ENCODE assay signal across 14 mouse cellular contexts in the genomic region with DNA sequence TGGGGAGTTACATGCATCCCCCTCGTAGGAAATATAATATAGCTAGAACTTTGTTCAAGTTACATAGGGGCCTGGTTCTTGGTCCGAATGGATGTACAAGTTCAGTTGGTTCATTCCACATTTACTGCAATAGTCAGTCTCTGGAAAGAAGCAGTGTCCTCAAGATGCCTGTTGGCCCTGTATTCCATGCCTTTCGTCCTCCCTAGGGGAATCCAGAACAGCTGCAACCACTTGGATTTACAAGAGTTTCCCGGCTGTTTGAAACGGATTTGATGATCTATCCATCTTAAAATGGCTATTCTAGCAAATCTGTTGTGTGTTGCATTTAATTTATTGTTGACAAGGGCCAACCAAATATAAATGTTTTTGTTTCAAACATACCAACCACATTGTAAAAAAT. TPM values are rescaled to one million over a fixed set of nuclear protein-coding genes. Genes with fewer than 3 reads are reported as not detected.
DNase-seq lines count a peak whose midpoint lies in the region; ATAC-seq lines count a peak whose summit lies in the region.
"Had no signal": no experiment of that assay in that cellular context is flagged by ENCODE, and none has a peak within 500 bp of the region (broad histone marks: within the 10 kb centered on the region; RNA-seq: fewer than 3 reads in every experiment).

No protein-coding gene starts in this region.

- H3K9ac ChIP-seq in embryonic facial prominence, embryonic 11.5 days (replicated peaks; ENCODE audit: low read length) = no peak overlapping the region
- no peak overlapping the region for H3K9ac ChIP-seq in limb, embryonic 11.5 days (ENCODE audit: low read length)
- no peak overlapping the region for H3K9ac ChIP-seq in midbrain, embryonic 15.5 days
- H3K9ac ChIP-seq: neural tube, embryonic 12.5 days had no signal

- H3K4me3 ChIP-seq in embryonic facial prominence, embryonic 11.5 days (ENCODE audit: low read depth, low read length) = no peak overlapping the region
- no peak overlapping the region for H3K4me3 ChIP-seq in embryonic facial prominence, embryonic 10.5 days
- H3K4me3 ChIP-seq in limb, embryonic 11.5 days (ENCODE audit: low read depth, low read length) = no peak overlapping the region
- no peak overlapping the region for H3K4me3 ChIP-seq in midbrain, embryonic 15.5 days
- no peak overlapping the region for H3K4me3 ChIP-seq in hindbrain, embryonic 10.5 days
- H3K4me3 ChIP-seq: megakaryocyte, embryonic 14.5 days; neural tube, embryonic 12.5 days had no signal

- peak; percentile 10 for DNase-seq in embryonic facial prominence, embryonic 11.5 days (ENCODE audit: low spot score)
- DNase-seq in embryonic facial prominence, embryonic 10.5 days (ENCODE audit: low spot score) = no peak
- peak; percentile 32 for DNase-seq in NIH3T3 (ENCODE audit: low read depth)
- DNase-seq in heart, postnatal 36 days = peak; percentile 36 to 41
- peak; percentile 61 for DNase-seq in limb, embryonic 11.5 days (ENCODE audit: low spot score)
- no peak for DNase-seq in thymus, postnatal 10 days (ENCODE audit: low spot score in 2 of 2)
- no peak for DNase-seq in hindbrain, embryonic 10.5 days (ENCODE audit: low spot score)
- DNase-seq: adrenal gland, postnatal 10 days had no signal

- WGBS in embryonic facial prominence, embryonic 11.5 days = 72% methylated on average over 5 of the region's 5 CpGs
- WGBS in embryonic facial prominence, embryonic 10.5 days = 72% methylated on average over 5 of the region's 5 CpGs
- 27% methylated on average over 5 of the region's 5 CpGs for WGBS in limb, embryonic 11.5 days
- 87% methylated on average over 5 of the region's 5 CpGs for WGBS in midbrain, embryonic 15.5 days
- 79% methylated on average over 5 of the region's 5 CpGs for WGBS in hindbrain, embryonic 10.5 days

- no peak for ATAC-seq in embryonic facial prominence, embryonic 11.5 days (replicated peaks; ENCODE audit: insufficient number of reproducible peaks, low FRiP score, low TSS enrichment, low read depth)
- ATAC-seq in limb, embryonic 11.5 days (ENCODE audit: insufficient number of reproducible peaks, low FRiP score, low TSS enrichment, low read depth) = no peak
- no peak for ATAC-seq in midbrain, embryonic 15.5 days (replicated peaks)
- ATAC-seq: inflammation-experienced regulatory T-cells, adult 6 months had no signal

- no peaks in the 10 kb centered on the region for H3K9me3 ChIP-seq in embryonic facial prominence, embryonic 11.5 days (replicated peaks; ENCODE audit: control insufficient read depth, low read length)
- H3K9me3 ChIP-seq in embryonic facial prominence, embryonic 10.5 days = no peaks in the 10 kb centered on the region
- no peaks in the 10 kb centered on the region for H3K9me3 ChIP-seq in limb, embryonic 11.5 days (ENCODE audit: control insufficient read depth, low read length)
- no peaks in the 10 kb centered on the region for H3K9me3 ChIP-seq in midbrain, embryonic 15.5 days
- no peaks in the 10 kb centered on the region for H3K9me3 ChIP-seq in hindbrain, embryonic 10.5 days
- H3K9me3 ChIP-seq: megakaryocyte, embryonic 14.5 days; neural tube, embryonic 12.5 days had no signal

- H3K36me3 ChIP-seq in embryonic facial prominence, embryonic 11.5 days (replicated peaks; ENCODE audit: control insufficient read depth, insufficient read depth, low read depth, low read length) = no peaks in the 10 kb centered on the region
- H3K36me3 ChIP-seq in embryonic facial prominence, embryonic 10.5 days (replicated peaks) = no peaks in the 10 kb centered on the region; the same call in 1 of the 2 replicates
- no peaks in the 10 kb centered on the region for H3K36me3 ChIP-seq in limb, embryonic 11.5 days (ENCODE audit: control insufficient read depth, insufficient read depth, low read length)
- no peaks in the 10 kb centered on the region for H3K36me3 ChIP-seq in midbrain, embryonic 15.5 days (replicated peaks)
- no peaks in the 10 kb centered on the region for H3K36me3 ChIP-seq in hindbrain, embryonic 10.5 days
- H3K36me3 ChIP-seq: neural tube, embryonic 12.5 days had no signal

- no peak overlapping the region for H3K27ac ChIP-seq in embryonic facial prominence, embryonic 11.5 days (replicated peaks; ENCODE audit: low read depth, low read length)
- H3K27ac ChIP-seq in embryonic facial prominence, embryonic 10.5 days (replicated peaks) = no peak overlapping the region
- H3K27ac ChIP-seq in limb, embryonic 11.5 days (replicated peaks; ENCODE audit: low read depth, low read length) = 0 out of 2 replicates have a peak overlapping the region, but pooled peaks have one; percentile 14
- no peak overlapping the region for H3K27ac ChIP-seq in midbrain, embryonic 15.5 days
- H3K27ac ChIP-seq in hindbrain, embryonic 10.5 days = no peak overlapping the region
- H3K27ac ChIP-seq: neural tube, embryonic 12.5 days had no signal

- no peak overlapping the region for H3K4me2 ChIP-seq in embryonic facial prominence, embryonic 11.5 days (ENCODE audit: low read depth, low read length)
- H3K4me2 ChIP-seq in limb, embryonic 11.5 days (ENCODE audit: low read depth, severe bottlenecking) = no peak overlapping the region
- H3K4me2 ChIP-seq in midbrain, embryonic 15.5 days = no peak overlapping the region
- H3K4me2 ChIP-seq: neural tube, embryonic 12.5 days had no signal

- intact Hi-C loops in heart, postnatal 36 days (cut with DNase I) = no loop called here

- H3K4me1 ChIP-seq in embryonic facial prominence, embryonic 11.5 days (ENCODE audit: control insufficient read depth, insufficient read depth, low read length) = no peaks in the 10 kb centered on the region
- H3K4me1 ChIP-seq in embryonic facial prominence, embryonic 10.5 days = no peaks in the 10 kb centered on the region
- peaks cover 13% of the 10 kb centered on the region; the same call in 1 of the 2 replicates for H3K4me1 ChIP-seq in limb, embryonic 11.5 days (ENCODE audit: control insufficient read depth, insufficient read depth, low read length)
- no peaks in the 10 kb centered on the region for H3K4me1 ChIP-seq in midbrain, embryonic 15.5 days
- 0 out of 2 replicates have a peak, but pooled peaks cover 1% of the 10 kb centered on the region for H3K4me1 ChIP-seq in hindbrain, embryonic 10.5 days (replicated peaks)
- H3K4me1 ChIP-seq: megakaryocyte, embryonic 14.5 days; neural tube, embryonic 12.5 days had no signal

- H3K27me3 ChIP-seq in embryonic facial prominence, embryonic 11.5 days (ENCODE audit: control insufficient read depth, insufficient read depth, low read length) = no peaks in the 10 kb centered on the region
- H3K27me3 ChIP-seq in embryonic facial prominence, embryonic 10.5 days (replicated peaks; ENCODE audit: low read depth, poor library complexity, severe bottlenecking) = no peaks in the 10 kb centered on the region
- no peaks in the 10 kb centered on the region for H3K27me3 ChIP-seq in limb, embryonic 11.5 days (ENCODE audit: control insufficient read depth, insufficient read depth, low read length)
- no peaks in the 10 kb centered on the region for H3K27me3 ChIP-seq in midbrain, embryonic 15.5 days (replicated peaks)
- H3K27me3 ChIP-seq in hindbrain, embryonic 10.5 days (ENCODE audit: insufficient read depth, poor library complexity, severe bottlenecking) = no peaks in the 10 kb centered on the region
- H3K27me3 ChIP-seq: neural tube, embryonic 12.5 days had no signal

RNA-seq across cellular contexts. Expression of gene Svep1, which starts 36.2 kb away (rescaled TPM):
- 2.8 and 3.7 TPM in 2 replicates for polyA plus RNA-seq in embryonic facial prominence, embryonic 11.5 days (2014; fragmentation: Nextera tagmentation; extraction: Ambion mirVana)
- 3.2 and 3.3 TPM in 2 replicates for polyA plus RNA-seq in embryonic facial prominence, embryonic 10.5 days (2016; fragmentation: Nextera tagmentation; extraction: Ambion mirVana)
- 1 to 10 TPM; 6.2 to 6.4 TPM for total RNA-seq in heart, postnatal 36 days (2021)
- 1.6 and 3.2 TPM in 2 replicates for polyA plus RNA-seq in limb, embryonic 11.5 days (2014; fragmentation: Nextera tagmentation; extraction: Ambion mirVana)
- polyA plus RNA-seq in midbrain, embryonic 15.5 days (2015; fragmentation: Nextera tagmentation; extraction: Ambion mirVana) = 0.76 and 0.83 TPM in 2 replicates
- polyA plus RNA-seq in hindbrain, embryonic 10.5 days (2016; fragmentation: Nextera tagmentation; extraction: Ambion mirVana) = 2.7 and 3.4 TPM in 2 replicates
- total RNA-seq: granulocyte monocyte progenitor cell, adult 5-6 weeks; MEL had no signal

Comparison
In these comparisons a context has a peak if more than half of its experiments do, and no peak if none do; other contexts are left out.
1. DNase-seq: peak in embryonic facial prominence, embryonic 11.5 days (single experiment), NIH3T3 (single experiment), heart, postnatal 36 days (2 of 2) and limb, embryonic 11.5 days (single experiment); none in embryonic facial prominence, embryonic 10.5 days (single experiment), thymus, postnatal 10 days (0 of 2) and hindbrain, embryonic 10.5 days (single experiment).